Mouse (Mus musculus) retina, adult 2 months (tissue): Measurements from ENCODE around the gene Tas1r1.

Experiments used
- DNase-seq: peaks from one replicate; pipeline ENCODE4 v3.0.0-alpha.2; 2012; ENCODE audit warnings: low read depth, low spot score

Tas1r1 gene

GRCm38 (mm10) chr4:152010707-152011134 lies 27.6 kb downstream of the Tas1r1 start:
- DNase-seq, result peak; percentile 46

GRCm38 (mm10) chr4:152010091-152010706 lies 28.2 kb downstream of the Tas1r1 start:
- no peak for DNase-seq

- DNase-seq, result no peak
These were observed 29.0 kb downstream of the Tas1r1 start for GRCm38 (mm10) chr4:152009076-152010051.

- DNase-seq, result peak; percentile 74
These were observed 29.7 kb downstream of the Tas1r1 start, which contains the start of gene Klhl21 for GRCm38 (mm10) chr4:152008622-152009075. Klhl21 (plus strand) TSS chr4:152008803.

- DNase-seq, result no peak
These were observed 30.2 kb downstream of the Tas1r1 start for GRCm38 (mm10) chr4:152008148-152008500.

- no peak for DNase-seq
These were observed 30.8 kb downstream of the Tas1r1 start for GRCm38 (mm10) chr4:152007481-152008147.

GRCm38 (mm10) chr4:152006812-152007211 lies 31.6 kb downstream of the Tas1r1 start:
- no peak for DNase-seq

GRCm38 (mm10) chr4:152006137-152006536 lies 32.2 kb downstream of the Tas1r1 start:
- DNase-seq, result no peak

- no peak for DNase-seq
These were observed 36.3 kb downstream of the Tas1r1 start for GRCm38 (mm10) chr4:152002063-152002462.

GRCm38 (mm10) chr4:152001335-152001734 lies 37.0 kb downstream of the Tas1r1 start:
- DNase-seq, result no peak

- DNase-seq, result no peak
These were observed 37.5 kb downstream of the Tas1r1 start for GRCm38 (mm10) chr4:152000906-152001305.

- DNase-seq, result no peak
These were observed 38.9 kb downstream of the Tas1r1 start for GRCm38 (mm10) chr4:151999481-151999880.

- DNase-seq, result no peak
These were observed 40.7 kb downstream of the Tas1r1 start for GRCm38 (mm10) chr4:151997701-151998100.

GRCm38 (mm10) chr4:151996951-151997222 lies 41.5 kb downstream of the Tas1r1 start:
- DNase-seq, result no peak

- DNase-seq, result peak; percentile 96
These were observed 42.0 kb downstream of the Tas1r1 start, which contains the start of gene Phf13 for GRCm38 (mm10) chr4:151996173-151996950. Phf13 (minus strand) TSS chr4:151996258.

GRCm38 (mm10) chr4:151995371-151996172 lies 42.8 kb downstream of the Tas1r1 start:
- DNase-seq, result no peak

- no peak for DNase-seq
These were observed 43.9 kb downstream of the Tas1r1 start for GRCm38 (mm10) chr4:151994228-151995171.

GRCm38 (mm10) chr4:151993035-151993434 lies 45.3 kb downstream of the Tas1r1 start:
- DNase-seq, result no peak

- DNase-seq, result no peak
These were observed 46.3 kb downstream of the Tas1r1 start for GRCm38 (mm10) chr4:151992091-151992490.
